Mouse (Mus musculus): ENCODE measurements around the gene Hsh2d. TPM values are rescaled to one million over a fixed set of nuclear protein-coding genes. Genes with fewer than 3 reads are reported as not detected.

Hsh2d gene
- total RNA-seq, 2 experiments from 2014 or later = not detected

Other genes starting within 250 kb of the Hsh2d start
- gene Zfp961, start 238.6 kb upstream of the Hsh2d start, total RNA-seq (2021) = 10 to 100 TPM; 32.9 to 33.4 TPM
- 1 to 10 TPM; 1.5 to 1.7 TPM for gene Cyp4f18, start 180.0 kb upstream of the Hsh2d start, total RNA-seq (2021)
- gene Olfr372, start 148.4 kb upstream of the Hsh2d start, total RNA-seq (2021) = not detected
- under 1 TPM in 1 of 2 experiments, not detected in 1; 0.08 TPM for gene Olfr373, start 106.5 kb upstream of the Hsh2d start, total RNA-seq (2021)
- not detected for gene Olfr374, start 82.6 kb upstream of the Hsh2d start, total RNA-seq (2021)
- 100 to 1,000 TPM; 232 to 267 TPM for gene Tpm4, start 54.7 kb upstream of the Hsh2d start, total RNA-seq (2021)
- 10 to 100 TPM; 64.1 to 67.7 TPM for gene Rab8a, start 28.4 kb upstream of the Hsh2d start, total RNA-seq (2021)
- not detected for gene Cib3, start 23.2 kb downstream of the Hsh2d start, total RNA-seq (2021)
- not detected for gene Gm11034, start 24.0 kb downstream of the Hsh2d start, total RNA-seq (2021)
- gene Fam32a, start 30.1 kb downstream of the Hsh2d start, total RNA-seq (2021) = 10 to 100 TPM; 67.3 to 72.7 TPM
- gene Ap1m1, start 50.4 kb downstream of the Hsh2d start, total RNA-seq (2021) = 10 to 100 TPM; 75.7 to 81.1 TPM
- gene Gm10282, start 115.6 kb downstream of the Hsh2d start, total RNA-seq (2021) = 10 to 100 TPM; 30.9 to 31.2 TPM
- gene Klf2, start 129.4 kb downstream of the Hsh2d start, total RNA-seq (2021) = 10 to 100 TPM; 40.6 to 41.4 TPM
- 10 to 100 TPM; 69.9 to 70.8 TPM for gene Eps15l1, start 231.8 kb downstream of the Hsh2d start, total RNA-seq (2021)

Data from adrenal gland, postnatal 4 days (tissue).